Mouse (Mus musculus) myocyte (in vitro differentiated cells): ENCODE measurements around the gene Lats1.

Experiments used
- CEBPB ChIP-seq: IDR thresholded peaks from 2 replicates; pipeline ENCODE4 v1.6.1; 2011; ENCODE audit warnings: mild to moderate bottlenecking, moderate library complexity; ENCODE audit not compliant: poor library complexity, insufficient read depth, severe bottlenecking
- MYOD1 ChIP-seq, 3 experiments: IDR thresholded peaks; one replicate each; pipeline ENCODE4 v1.6.1; 2011; ENCODE audit warnings: control low read depth in 2 of 3, low read depth in 2 of 3, mild to moderate bottlenecking in 2 of 3, moderate library complexity in 1 of 3; ENCODE audit not compliant: insufficient read length in 2 of 3, control insufficient read depth in 1 of 3
- POLR2A ChIP-seq: IDR thresholded peaks from one replicate; pipeline ENCODE4 v1.6.1; 2011; ENCODE audit warnings: low read depth, mild to moderate bottlenecking, control low read depth, moderate library complexity; ENCODE audit not compliant: insufficient read length

- TF ChIP-seq CEBPB (no peak), POLR2A (no peak), MYOD1 (IDR thresholded peaks at IDR 0.05; ENCODE audit: control insufficient read depth in 1 of 3, insufficient read length in 2 of 3, low read depth in 2 of 3) (no peak)
These were observed 1.2 kb downstream of the Lats1 start for GRCm38 (mm10) chr10:7682249-7682648.
